Mouse (Mus musculus): ENCODE data around the gene Rhbdd1. TPM values are rescaled to one million over a fixed set of nuclear protein-coding genes. Genes with fewer than 3 reads are reported as not detected.

The Rhbdd1 gene
- polyA plus RNA-seq, 1 experiment from 2014 or later: 10.2 TPM

DNA sequence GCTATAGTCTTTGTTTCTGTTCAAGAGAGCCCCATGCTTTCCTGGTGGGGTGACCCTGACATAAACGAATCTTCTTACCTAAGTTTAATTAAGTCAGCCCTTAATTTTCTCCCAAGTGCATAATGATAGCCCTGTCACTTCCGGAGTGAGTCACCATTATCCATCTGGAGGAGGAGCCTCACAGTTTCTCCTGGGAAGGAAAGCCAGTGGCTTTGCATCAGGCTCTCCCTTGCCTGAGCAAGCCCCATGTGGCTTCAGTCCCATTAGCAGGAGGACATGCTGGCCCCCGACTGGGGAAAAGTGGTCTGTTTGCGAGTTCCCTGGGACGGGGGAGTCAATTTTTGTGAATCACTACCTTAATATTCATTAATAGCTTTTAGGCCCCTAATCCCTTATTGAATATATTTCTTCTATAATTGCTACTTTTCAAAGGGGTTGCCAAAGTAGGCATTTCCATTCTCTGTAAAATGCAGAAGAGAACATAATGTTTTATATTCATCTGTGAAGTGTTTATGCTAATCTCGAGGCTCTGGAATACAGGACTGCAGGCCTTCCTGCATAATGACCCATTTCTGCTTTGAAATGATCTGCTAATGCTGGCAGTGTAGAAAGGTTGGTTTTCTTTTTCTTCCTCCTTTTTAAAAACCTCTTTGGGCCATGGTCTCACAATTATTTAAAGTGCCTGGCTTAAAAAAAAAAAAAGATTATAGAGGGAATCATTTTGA is 135.8 kb downstream of the Rhbdd1 start:
- Histone ChIP-seq H3K27me3 (replicated peaks) (no peaks in the 10 kb centered on the region), H3K36me3 (no peaks in the 10 kb centered on the region), H3K4me2 (replicated peaks) (no peak overlapping the region), H3K4me3 (replicated peaks) (no peak overlapping the region), H3K27ac (no peak overlapping the region), H3K9ac (no peak overlapping the region), H3K9me3 (no peaks in the 10 kb centered on the region), H3K4me1 (replicated peaks) (no peaks in the 10 kb centered on the region)
- ATAC-seq: no peak
- 39% methylated on average over 6 of the region's 6 CpGs for WGBS

DNA sequence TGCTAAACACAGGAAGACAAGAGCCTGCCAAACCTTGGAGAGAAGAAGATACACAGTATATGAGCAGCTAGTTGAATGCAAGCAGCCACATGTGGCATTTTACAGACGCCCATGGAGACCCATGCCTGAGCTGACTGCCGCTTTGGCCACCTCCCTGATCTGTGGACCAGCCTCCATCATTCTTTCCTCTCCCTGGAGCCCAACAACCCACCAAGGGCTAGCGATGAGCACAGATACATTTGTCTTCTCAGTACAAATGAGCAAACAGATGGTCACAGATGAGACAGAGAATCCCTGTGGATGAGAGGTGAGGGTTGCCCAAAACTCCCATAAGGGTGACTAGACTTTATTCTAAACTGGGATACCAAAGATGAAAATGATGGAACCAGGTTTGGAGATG is 137.8 kb downstream of the Rhbdd1 start:
- ATAC-seq: no peak
- Histone ChIP-seq H3K4me3 (replicated peaks) (no peak overlapping the region), H3K9ac (no peak overlapping the region)

DNA sequence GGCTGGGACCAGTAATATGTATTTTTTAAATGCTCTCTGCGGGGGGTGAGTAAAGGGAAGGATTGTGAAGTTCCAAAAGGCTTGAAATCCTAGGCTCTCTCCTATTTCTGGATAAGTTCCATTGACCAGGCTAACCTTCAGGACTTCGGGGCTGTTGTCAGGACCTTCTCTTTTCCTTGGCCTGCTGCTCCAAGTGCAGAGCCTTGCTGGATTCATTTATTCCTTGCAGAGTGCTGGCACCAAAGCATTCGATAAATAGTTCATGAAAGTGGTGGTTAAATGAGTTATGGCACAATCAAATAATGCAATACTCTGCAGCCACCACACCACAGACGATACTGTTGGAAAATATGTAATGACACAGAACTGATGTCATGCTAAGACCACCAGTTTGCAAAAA is 143.1 kb downstream of the Rhbdd1 start:
- H3K36me3 ChIP-seq: no peaks in the 10 kb centered on the region
- H3K9ac ChIP-seq: no peak overlapping the region
- H3K4me1 ChIP-seq (replicated peaks): no peaks in the 10 kb centered on the region
- H3K27ac ChIP-seq: no peak overlapping the region
- ATAC-seq: no peak
- H3K27me3 ChIP-seq (replicated peaks): no peaks in the 10 kb centered on the region
- no peaks in the 10 kb centered on the region for H3K9me3 ChIP-seq
- no peak overlapping the region for H3K4me2 ChIP-seq (replicated peaks)
- H3K4me3 ChIP-seq (replicated peaks): no peak overlapping the region
- 75% methylated on average over 4 of the region's 4 CpGs for WGBS

More for the DNA sequence above, 137.8 kb downstream of the Rhbdd1 start:
- Histone ChIP-seq H3K27ac (no peak overlapping the region), H3K4me2 (replicated peaks) (no peak overlapping the region), H3K4me1 (replicated peaks) (no peaks in the 10 kb centered on the region), H3K9me3 (no peaks in the 10 kb centered on the region), H3K27me3 (replicated peaks) (no peaks in the 10 kb centered on the region), H3K36me3 (no peaks in the 10 kb centered on the region)
- WGBS: 92% methylated on average over 3 of the region's 3 CpGs

DNA sequence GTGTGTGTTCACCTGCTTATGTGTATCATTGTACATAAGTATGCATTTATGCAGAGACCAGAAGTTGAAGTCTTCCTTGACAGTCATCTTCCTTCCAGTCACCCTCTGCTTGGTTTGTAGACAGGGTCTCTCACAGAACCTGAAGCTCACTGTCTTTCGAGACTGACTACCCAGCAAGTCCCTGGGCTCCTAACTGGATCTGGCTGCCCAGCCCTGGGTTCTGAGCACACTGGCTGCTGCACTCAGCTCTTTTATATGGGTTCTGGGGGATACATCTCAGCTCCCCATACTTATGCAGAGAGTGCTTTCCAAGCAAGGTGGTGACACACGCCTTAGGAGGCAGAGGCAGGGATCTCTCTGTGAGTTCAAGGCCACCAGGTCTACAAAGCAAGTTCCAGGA is 143.7 kb downstream of the Rhbdd1 start:
- Histone ChIP-seq H3K9ac (no peak overlapping the region), H3K4me2 (replicated peaks) (no peak overlapping the region), H3K4me3 (replicated peaks) (no peak overlapping the region), H3K4me1 (replicated peaks) (no peaks in the 10 kb centered on the region), H3K36me3 (no peaks in the 10 kb centered on the region), H3K9me3 (no peaks in the 10 kb centered on the region), H3K27ac (no peak overlapping the region), H3K27me3 (replicated peaks) (no peaks in the 10 kb centered on the region)
- ATAC-seq: no peak
- WGBS: 84% methylated on average over 2 of the region's 2 CpGs

DNA sequence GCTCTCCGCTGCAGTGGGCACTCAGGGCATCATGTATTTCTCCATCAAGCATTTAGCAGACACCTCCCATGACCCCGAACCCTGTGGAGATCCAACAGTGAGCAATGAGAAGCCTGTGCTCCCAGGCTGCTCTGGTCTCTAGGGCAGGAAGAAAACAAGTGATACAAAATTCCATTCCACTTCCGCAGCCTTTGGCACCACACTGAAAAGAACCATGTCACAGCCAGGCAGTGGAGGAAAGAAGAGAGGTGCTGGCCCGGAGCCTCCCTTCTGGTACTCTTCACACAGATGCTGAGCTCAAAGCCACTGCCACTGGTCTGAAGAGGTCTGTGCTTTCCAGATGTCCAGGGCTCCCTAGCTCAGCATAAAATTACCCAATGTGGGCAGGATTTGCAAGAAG is 144.8 kb downstream of the Rhbdd1 start:
- H3K9ac ChIP-seq: no peak overlapping the region
- H3K4me1 ChIP-seq (replicated peaks): no peaks in the 10 kb centered on the region
- H3K27ac ChIP-seq: no peak overlapping the region
- no peaks in the 10 kb centered on the region for H3K36me3 ChIP-seq
- 79% methylated on average over 4 of the region's 4 CpGs for WGBS
- H3K9me3 ChIP-seq: no peaks in the 10 kb centered on the region
- ATAC-seq: no peak
- no peak overlapping the region for H3K4me3 ChIP-seq (replicated peaks)
- no peak overlapping the region for H3K4me2 ChIP-seq (replicated peaks)
- H3K27me3 ChIP-seq (replicated peaks): no peaks in the 10 kb centered on the region

DNA sequence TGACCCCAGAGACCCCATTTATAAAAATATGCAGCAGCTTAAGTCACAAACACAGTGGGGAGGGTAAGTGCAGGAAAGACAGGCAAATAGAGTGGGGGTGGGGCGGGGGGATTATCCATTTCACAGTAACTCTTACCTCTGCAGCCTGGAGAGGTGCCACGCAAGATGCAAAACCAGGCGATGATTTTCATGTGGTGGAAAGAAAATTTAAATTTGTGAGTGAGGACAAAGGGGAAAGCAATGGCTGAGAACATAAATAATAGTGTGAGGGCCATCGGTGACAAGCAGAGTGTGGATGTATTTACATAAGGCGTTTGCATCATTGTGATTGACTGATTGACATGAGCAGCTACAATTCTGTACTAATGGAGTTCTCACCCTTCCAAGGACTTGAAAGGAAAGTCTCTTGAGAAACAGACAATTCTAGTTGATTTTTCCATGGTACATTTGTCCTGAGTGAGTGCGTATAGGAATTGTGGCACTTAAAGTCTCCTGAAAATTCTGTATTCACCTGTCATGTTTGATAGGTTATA is 149.1 kb downstream of the Rhbdd1 start:
- 54% methylated on average over 6 of the region's 6 CpGs for WGBS
- Histone ChIP-seq H3K4me2 (replicated peaks) (no peak overlapping the region), H3K9ac (no peak overlapping the region), H3K27me3 (replicated peaks) (no peaks in the 10 kb centered on the region), H3K27ac (no peak overlapping the region), H3K36me3 (no peaks in the 10 kb centered on the region), H3K9me3 (no peaks in the 10 kb centered on the region), H3K4me3 (replicated peaks) (no peak overlapping the region), H3K4me1 (replicated peaks) (no peaks in the 10 kb centered on the region)
- no peak for ATAC-seq

DNA sequence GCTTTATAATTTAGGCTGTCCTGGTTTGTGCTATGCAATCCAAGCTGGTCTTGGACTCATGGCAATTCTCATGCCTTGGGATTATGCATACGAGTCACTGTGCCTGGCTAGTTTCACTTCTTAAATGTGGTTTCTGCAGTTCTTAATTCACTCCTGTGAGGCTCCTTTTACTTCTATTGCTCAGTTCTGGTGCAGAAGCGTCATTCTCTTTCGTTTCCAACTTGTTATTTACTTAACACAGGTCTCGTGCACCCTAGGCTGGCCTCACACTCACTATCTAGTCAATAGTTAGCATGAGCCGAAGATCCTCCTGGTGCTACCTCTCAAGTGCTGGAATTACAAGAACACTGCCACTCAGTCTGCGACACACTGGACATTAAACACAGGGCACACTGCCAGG is 152.6 kb downstream of the Rhbdd1 start:
- WGBS: 54% methylated on average over 6 of the region's 6 CpGs
- H3K4me2 ChIP-seq (replicated peaks): no peak overlapping the region
- no peaks in the 10 kb centered on the region for H3K36me3 ChIP-seq
- H3K27ac ChIP-seq: no peak overlapping the region
- no peaks in the 10 kb centered on the region for H3K4me1 ChIP-seq (replicated peaks)
- ATAC-seq: no peak
- no peak overlapping the region for H3K9ac ChIP-seq
- H3K4me3 ChIP-seq (replicated peaks): no peak overlapping the region
- no peaks in the 10 kb centered on the region for H3K9me3 ChIP-seq
- no peaks in the 10 kb centered on the region for H3K27me3 ChIP-seq (replicated peaks)

DNA sequence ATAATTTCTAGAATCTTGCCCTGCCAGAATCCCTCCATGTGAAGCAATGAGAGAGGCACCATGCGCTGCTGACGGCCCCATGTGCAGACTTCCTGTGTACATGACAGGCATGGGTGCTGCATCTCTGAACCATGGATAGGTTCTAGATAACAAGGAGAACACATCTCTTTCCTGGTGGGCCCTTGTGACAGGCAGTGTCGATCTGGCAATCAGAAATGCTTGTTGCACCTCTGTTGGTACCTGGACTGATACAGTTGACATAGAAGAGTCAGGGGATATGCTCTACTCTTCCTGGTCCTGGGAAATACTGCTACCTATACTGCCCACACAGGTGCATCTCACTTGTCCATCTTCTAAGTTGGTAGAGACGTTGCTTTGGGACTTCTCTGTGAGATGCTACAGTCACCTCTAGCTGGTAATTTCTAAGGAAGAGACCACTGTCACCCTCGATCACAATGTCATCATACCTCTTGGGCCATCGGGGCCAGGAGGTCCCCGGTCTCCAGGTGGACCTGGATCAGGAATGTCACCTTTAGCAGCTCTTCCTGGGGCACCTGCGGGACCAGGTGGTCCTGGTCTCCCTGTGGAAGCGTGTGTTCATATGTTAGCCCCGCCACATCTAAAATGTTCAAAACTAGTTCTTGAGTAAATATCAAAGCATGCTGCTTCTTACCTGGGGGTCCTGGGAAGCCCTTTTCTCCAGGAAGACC is 154.4 kb downstream of the Rhbdd1 start:
- Histone ChIP-seq H3K27me3 (replicated peaks) (no peaks in the 10 kb centered on the region), H3K9me3 (no peaks in the 10 kb centered on the region), H3K4me1 (replicated peaks) (no peaks in the 10 kb centered on the region), H3K36me3 (no peaks in the 10 kb centered on the region), H3K27ac (no peak overlapping the region), H3K4me2 (replicated peaks) (no peak overlapping the region), H3K9ac (no peak overlapping the region), H3K4me3 (replicated peaks) (no peak overlapping the region)
- 88% methylated on average over 10 of the region's 10 CpGs for WGBS
- no peak for ATAC-seq

DNA sequence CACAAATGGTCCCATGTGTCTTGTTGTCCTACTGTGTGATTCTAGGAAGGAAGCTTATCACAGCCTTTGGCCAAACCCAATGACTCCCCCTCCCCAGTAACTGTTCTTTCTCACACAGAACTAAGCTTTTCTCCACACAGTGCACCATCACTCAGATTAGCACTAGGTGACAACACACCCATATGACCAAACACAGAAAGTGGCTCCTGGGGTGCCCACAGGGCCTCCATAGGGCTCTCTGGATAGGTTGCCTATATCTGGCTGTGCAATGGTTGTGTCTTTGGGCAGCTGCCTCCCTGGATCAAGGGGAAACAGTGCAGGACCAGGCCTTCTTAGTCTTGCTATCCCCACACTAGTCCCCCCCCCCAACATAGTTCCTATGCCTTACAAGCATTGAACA is 157.2 kb downstream of the Rhbdd1 start:
- Histone ChIP-seq H3K27me3 (replicated peaks) (no peaks in the 10 kb centered on the region), H3K9ac (no peak overlapping the region), H3K4me2 (replicated peaks) (no peak overlapping the region), H3K9me3 (no peaks in the 10 kb centered on the region), H3K4me3 (replicated peaks) (no peak overlapping the region), H3K27ac (no peak overlapping the region), H3K4me1 (replicated peaks) (no peaks in the 10 kb centered on the region), H3K36me3 (no peaks in the 10 kb centered on the region)
- ATAC-seq: no peak

DNA sequence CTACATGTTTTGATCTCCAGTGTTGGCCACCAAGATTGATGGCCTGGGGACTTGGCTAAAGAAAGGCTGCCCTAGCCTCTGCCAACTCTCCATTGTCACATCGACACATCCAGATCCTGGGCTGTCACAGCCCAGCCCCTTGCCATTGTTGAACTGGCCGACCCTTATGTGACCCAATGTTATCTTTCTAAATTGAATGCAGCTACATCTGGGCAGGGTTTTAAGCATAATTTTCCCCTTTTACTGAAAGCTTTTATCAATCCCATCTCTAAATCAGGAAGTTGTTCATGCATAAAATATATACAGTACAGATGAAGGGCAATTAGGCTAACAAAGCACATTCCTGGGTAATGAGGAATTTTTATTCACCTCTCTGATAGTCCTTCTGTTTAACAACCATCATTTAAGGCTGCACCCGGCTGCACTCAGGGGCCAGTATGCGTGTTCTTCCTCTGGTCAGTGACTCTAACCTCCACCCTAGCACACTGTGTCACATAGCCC is 158.3 kb downstream of the Rhbdd1 start:
- no peaks in the 10 kb centered on the region for H3K4me1 ChIP-seq (replicated peaks)
- no peaks in the 10 kb centered on the region for H3K36me3 ChIP-seq
- H3K9me3 ChIP-seq: no peaks in the 10 kb centered on the region
- no peak overlapping the region for H3K4me2 ChIP-seq (replicated peaks)
- no peaks in the 10 kb centered on the region for H3K27me3 ChIP-seq (replicated peaks)
- no peak overlapping the region for H3K9ac ChIP-seq
- no peak for ATAC-seq
- H3K27ac ChIP-seq: no peak overlapping the region
- 35% methylated on average over 4 of the region's 4 CpGs for WGBS
- no peak overlapping the region for H3K4me3 ChIP-seq (replicated peaks)

DNA sequence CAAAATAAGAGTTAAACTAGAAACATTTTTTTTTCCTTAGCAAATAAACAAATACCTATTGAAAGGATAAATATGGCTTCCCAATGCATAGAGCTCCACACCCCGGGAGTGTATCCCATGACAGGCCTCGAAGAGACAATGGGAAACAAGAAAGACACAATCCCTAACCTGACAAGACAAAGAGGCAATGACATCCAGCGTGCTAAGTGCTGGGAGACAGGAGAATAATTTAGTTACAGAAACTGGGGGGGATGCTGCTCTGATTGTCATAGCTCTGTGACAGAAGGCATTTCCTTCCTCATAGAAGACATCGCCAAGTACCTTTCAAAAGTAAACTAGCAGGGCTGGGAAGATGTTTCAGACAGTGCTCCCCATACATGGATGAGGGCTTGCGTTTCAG is 159.0 kb downstream of the Rhbdd1 start:
- Histone ChIP-seq H3K4me3 (replicated peaks) (no peak overlapping the region), H3K27me3 (replicated peaks) (no peaks in the 10 kb centered on the region), H3K4me1 (replicated peaks) (no peaks in the 10 kb centered on the region), H3K9me3 (no peaks in the 10 kb centered on the region), H3K27ac (no peak overlapping the region), H3K4me2 (replicated peaks) (no peak overlapping the region), H3K36me3 (no peaks in the 10 kb centered on the region), H3K9ac (no peak overlapping the region)
- no peak for ATAC-seq
- 78% methylated on average over 5 of the region's 5 CpGs for WGBS

DNA sequence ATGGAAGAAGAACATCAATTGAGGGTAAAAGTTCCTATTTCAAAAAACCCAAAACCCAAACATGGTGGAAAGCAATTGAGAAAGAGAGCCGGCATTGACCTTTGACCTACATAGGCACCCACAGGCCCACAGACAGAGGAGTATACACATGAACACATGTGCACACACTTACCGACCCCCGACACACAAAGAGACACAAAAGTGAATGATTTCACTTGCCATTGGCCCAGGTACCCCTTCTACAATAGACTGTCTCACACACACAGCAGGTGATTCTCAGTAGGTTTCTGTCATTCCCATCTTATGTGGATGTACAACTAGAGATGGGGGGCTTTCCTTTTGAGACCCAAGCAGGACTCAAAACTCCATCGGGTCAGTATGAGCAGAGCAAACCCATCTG is 159.6 kb downstream of the Rhbdd1 start:
- no peaks in the 10 kb centered on the region for H3K36me3 ChIP-seq
- no peak overlapping the region for H3K4me2 ChIP-seq (replicated peaks)
- no peaks in the 10 kb centered on the region for H3K9me3 ChIP-seq
- H3K27me3 ChIP-seq (replicated peaks): no peaks in the 10 kb centered on the region
- H3K4me1 ChIP-seq (replicated peaks): no peaks in the 10 kb centered on the region
- H3K9ac ChIP-seq: no peak overlapping the region
- 79% methylated on average over 4 of the region's 4 CpGs for WGBS
- no peak overlapping the region for H3K27ac ChIP-seq
- ATAC-seq: no peak
- H3K4me3 ChIP-seq (replicated peaks): no peak overlapping the region

DNA sequence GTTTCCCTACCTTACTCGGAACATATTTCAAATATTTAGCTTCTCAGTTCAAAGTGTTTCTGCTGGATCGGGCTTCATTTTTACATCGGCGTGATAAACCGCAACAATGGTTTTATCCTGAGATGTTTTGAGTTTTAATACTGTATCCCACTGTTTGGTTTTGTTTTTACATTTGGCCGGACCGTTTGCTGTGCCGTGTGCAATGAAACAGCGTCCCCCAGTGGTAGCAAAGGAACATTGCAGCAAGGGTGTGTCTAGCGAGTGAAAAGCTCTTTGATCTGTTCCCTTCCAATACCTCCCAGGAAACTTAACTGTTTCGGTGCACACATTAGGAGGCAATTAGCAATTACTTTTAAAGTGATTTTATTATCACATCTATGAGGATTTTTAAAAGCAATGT is 160.0 kb downstream of the Rhbdd1 start:
- H3K9ac ChIP-seq: no peak overlapping the region
- no peaks in the 10 kb centered on the region for H3K9me3 ChIP-seq
- no peak for ATAC-seq
- no peak overlapping the region for H3K27ac ChIP-seq
- no peaks in the 10 kb centered on the region for H3K27me3 ChIP-seq (replicated peaks)
- no peaks in the 10 kb centered on the region for H3K36me3 ChIP-seq
- H3K4me1 ChIP-seq (replicated peaks): no peaks in the 10 kb centered on the region
- 47% methylated on average over 11 of the region's 11 CpGs for WGBS
- no peak overlapping the region for H3K4me3 ChIP-seq (replicated peaks)
- H3K4me2 ChIP-seq (replicated peaks): no peak overlapping the region
